Mouse (Mus musculus) layer of hippocampus, postnatal 25 days (tissue): ENCODE results near the gene Gopc. TPM values are rescaled to one million over a fixed set of nuclear protein-coding genes. Genes with fewer than 3 reads are reported as not detected.
"Not testable (repeated sequence)": the region's sequence is repeated elsewhere in the genome, so short reads cannot be mapped to it uniquely, and the experiment has no call there.

Experiments used
- DNase-seq, 2 experiments: peaks; one replicate each; pipeline ENCODE4 v3.0.0; 2022; ENCODE audit warnings: mixed read lengths in 2 of 2, low spot score in 1 of 2; ENCODE audit errors: extremely low spot score in 1 of 2
- total RNA-seq, 2 experiments: library from RNA; stranded (reverse); gene quantifications; 2 replicates each; pipeline ENCODE4 v1.2.3; 2021

Gopc gene
- total RNA-seq, 2 experiments from 2014 or later, result 42.6 to 43.3 TPM

DNA sequence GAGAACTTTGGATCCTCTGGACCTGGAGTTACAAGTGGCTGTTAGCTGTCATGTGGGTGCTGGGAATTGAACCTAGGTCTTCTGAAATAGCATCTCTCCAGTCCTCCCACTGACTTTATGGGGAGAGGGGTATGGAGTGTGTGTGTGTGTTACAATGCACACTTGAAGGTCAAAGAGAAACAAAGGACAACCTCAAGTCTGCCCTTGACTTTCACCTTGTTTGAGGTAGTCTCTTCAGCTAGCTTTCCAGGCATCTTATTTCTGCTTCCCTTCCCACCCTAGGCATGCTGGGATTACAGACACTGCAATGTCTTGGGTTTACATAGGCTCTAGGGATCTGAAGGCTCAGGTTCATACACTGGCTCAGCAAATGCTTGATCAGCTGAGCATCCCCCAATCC is 79.7 kb downstream of the Gopc start:
- no peak for DNase-seq

GRCm38 (mm10) chr10:52301766-52302165 is 80.2 kb downstream of the Gopc start:
- no peak for DNase-seq

DNA sequence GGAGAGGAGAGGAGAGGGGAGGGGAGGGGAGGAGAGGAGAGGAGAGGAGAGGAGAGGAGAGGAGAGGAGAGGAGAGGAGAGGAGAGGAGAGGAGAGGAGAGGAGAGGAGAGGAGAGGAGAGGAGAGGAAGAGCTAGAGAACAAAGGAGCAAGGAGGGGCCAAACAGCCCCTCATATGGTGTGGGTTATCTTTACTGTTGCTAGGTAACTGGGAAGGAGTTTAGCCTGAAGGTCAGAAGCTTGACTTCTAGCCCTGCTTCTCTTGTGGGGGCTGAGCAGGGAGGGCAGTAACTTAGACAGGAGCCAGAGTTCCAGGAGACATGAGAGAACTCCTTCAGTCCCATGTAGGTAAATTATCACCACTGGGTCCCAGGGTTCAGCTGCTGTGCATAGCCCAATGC is 83.4 kb downstream of the Gopc start:
- not testable (repeated sequence) for DNase-seq

DNA sequence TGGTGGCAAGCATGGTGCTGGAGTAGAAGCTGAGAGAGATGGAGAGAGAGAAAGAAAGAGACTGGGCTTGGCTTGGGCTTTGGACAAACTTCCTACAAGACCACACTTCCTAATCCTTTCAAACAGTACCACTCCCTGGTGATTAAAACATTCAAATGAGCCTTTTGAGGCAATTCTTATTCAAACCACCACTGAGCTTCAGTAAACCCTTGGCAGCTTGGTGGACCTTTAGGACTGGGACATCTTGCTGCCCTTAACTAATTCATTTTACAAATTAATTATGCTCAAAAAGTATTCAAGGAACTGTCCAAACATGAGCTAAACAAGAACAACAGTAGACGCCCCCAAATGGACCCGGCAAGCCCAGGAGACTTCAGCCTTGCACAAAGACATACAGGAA is 86.0 kb downstream of the Gopc start:
- no peak for DNase-seq

- no peak for DNase-seq
Measured at GRCm38 (mm10) chr10:52293921-52294577, 87.9 kb downstream of the Gopc start.

DNA sequence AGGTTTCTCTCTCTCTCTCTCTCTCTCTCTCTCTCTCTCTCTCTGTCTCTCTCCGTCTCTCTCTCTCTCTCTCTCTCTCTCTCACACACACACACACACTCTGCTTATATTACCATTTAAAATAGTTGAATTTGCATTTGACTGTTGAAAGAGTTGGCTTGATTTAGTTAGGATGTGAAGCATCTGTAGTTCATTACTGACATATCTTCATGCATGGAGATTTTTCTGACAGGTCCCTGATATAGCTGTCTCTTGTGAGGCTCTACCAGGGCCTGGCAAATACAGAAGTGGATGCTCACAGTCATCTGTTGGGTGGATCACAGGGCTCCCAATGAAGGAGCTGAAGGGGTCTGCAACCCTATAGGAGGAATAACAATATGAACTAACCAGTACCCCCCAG is 89.5 kb downstream of the Gopc start:
- not testable (repeated sequence) for DNase-seq

DNA sequence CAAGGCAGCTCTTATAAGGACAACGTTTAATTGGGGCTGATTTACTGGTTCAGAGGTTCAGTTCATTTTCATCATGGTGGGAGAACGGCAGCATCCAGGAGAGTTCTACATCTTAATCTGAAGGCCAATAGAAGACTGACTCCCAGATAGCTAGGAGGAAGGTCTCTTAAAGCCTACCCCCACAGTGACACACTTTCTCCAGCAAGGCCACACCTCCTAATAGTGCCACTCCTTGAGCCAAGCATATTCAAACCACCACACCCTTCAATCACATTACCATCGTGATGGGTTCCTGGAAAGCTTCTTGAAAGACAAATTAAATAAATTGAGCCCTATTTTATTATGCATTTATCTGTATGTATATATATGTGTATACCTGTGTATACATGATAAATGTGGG is 92.7 kb downstream of the Gopc start:
- DNase-seq, result no peak

- no peak for DNase-seq
Measured at GRCm38 (mm10) chr10:52287852-52288533, 93.9 kb downstream of the Gopc start.

Other genes with a start within 250 kb of the Gopc start
- gene Ros1, start 186.9 kb downstream of the Gopc start, total RNA-seq, result not detected
- gene Dcbld1, start 148.5 kb downstream of the Gopc start, total RNA-seq, result 1 to 10 TPM; 6.2 to 7.9 TPM
- not detected for gene Gm26741, start 23.4 kb downstream of the Gopc start, total RNA-seq
- gene Nepn, start 6.8 kb upstream of the Gopc start, total RNA-seq, result not detected
- gene Nus1, start 35.4 kb upstream of the Gopc start, total RNA-seq, result 10 to 100 TPM; 59.8 to 61.3 TPM